Mouse (Mus musculus) liver, postnatal 0 days (tissue): ENCODE results near the gene Itsn1. TPM values are rescaled to one million over a fixed set of nuclear protein-coding genes. Genes with fewer than 3 reads are reported as not detected.
A peak's percentile ranks its signal among the peaks of the same experiment; 100 is the strongest.

Experiments used
- ATAC-seq: fragments of 200-750 bp; cut with Nextera tagmentation; 2 replicates; pipeline ENCODE4 v1.8.0; 2017; ENCODE audit warnings: mild to moderate bottlenecking, moderate library complexity
- DNase-seq: peaks from one replicate; pipeline ENCODE4 v3.0.0-alpha.2; 2016
- H3K27ac ChIP-seq: fragments of 300-500 bp; sonication (generic); 2 replicates; pipeline ENCODE4 v1.5.1; 2014; ENCODE audit warnings: antibody characterized with exemption, moderate library complexity, mild to moderate bottlenecking, low read depth
- H3K27me3 ChIP-seq: fragments of 300-500 bp; sonication (generic); 2 replicates; pipeline ENCODE4 v1.6.1; 2014; ENCODE audit warnings: low read length, control low read depth, mixed read lengths; ENCODE audit not compliant: insufficient read depth
- H3K36me3 ChIP-seq: fragments of 300-500 bp; sonication (generic); replicated peaks from 2 replicates; pipeline ENCODE4 v1.6.1; 2014; ENCODE audit warnings: mild to moderate bottlenecking, control low read depth, low read length, moderate library complexity, mixed read lengths; ENCODE audit not compliant: insufficient read depth
- H3K4me1 ChIP-seq: fragments of 300-500 bp; sonication (generic); 2 replicates; pipeline ENCODE4 v1.6.1; 2014; ENCODE audit warnings: antibody characterized with exemption, mild to moderate bottlenecking, control low read depth; ENCODE audit not compliant: insufficient read depth
- H3K4me2 ChIP-seq: fragments of 300-500 bp; sonication (generic); 2 replicates; pipeline ENCODE4 v1.6.1; 2014; ENCODE audit warnings: low read depth, mild to moderate bottlenecking, low read length, moderate library complexity, mixed read lengths
- H3K4me3 ChIP-seq: fragments of 300-500 bp; sonication (generic); 2 replicates; pipeline ENCODE4 v1.5.1; 2014; ENCODE audit warnings: low read depth, low read length
- H3K9ac ChIP-seq: fragments of 300-500 bp; sonication (generic); replicated peaks from 2 replicates; pipeline ENCODE4 v1.6.1; 2014; ENCODE audit warnings: mild to moderate bottlenecking, moderate library complexity
- H3K9me3 ChIP-seq: fragments of 300-500 bp; sonication (generic); 2 replicates; pipeline ENCODE4 v1.6.1; 2016; ENCODE audit warnings: mild to moderate bottlenecking, control low read depth, low read length, mixed read lengths
- CTCF ChIP-seq: sonication (generic); IDR thresholded peaks from 2 replicates; pipeline ENCODE4 v1.5.1; 2016; ENCODE audit warnings: antibody characterized with exemption, low read depth
- EP300 ChIP-seq: IDR thresholded peaks from 2 replicates; pipeline ENCODE4 v1.6.1; 2016; ENCODE audit warnings: antibody characterized with exemption, low read depth, mild to moderate bottlenecking
- WGBS: fragments of 180-500 bp; shearing (Covaris S2); extraction: QIAGEN DNeasy Blood & Tissue Kit; methylation state at CpG from one replicate; pipeline ENCODE4 v1.1.7; 2014; ENCODE audit not compliant: insufficient replicate concordance; 5-methylcytosine and 5-hydroxymethylcytosine counted together
- polyA plus RNA-seq: library from polyadenylated mRNA; unstranded; fragments of >200 nt; fragmentation: Nextera tagmentation; extraction: Ambion mirVana; gene quantifications from 2 replicates; pipeline ENCODE4 v1.2.1, GENCODE M21; 2015

The Itsn1 gene
- polyA plus RNA-seq, 1 experiment from 2014 or later = 19.7 TPM

DNA sequence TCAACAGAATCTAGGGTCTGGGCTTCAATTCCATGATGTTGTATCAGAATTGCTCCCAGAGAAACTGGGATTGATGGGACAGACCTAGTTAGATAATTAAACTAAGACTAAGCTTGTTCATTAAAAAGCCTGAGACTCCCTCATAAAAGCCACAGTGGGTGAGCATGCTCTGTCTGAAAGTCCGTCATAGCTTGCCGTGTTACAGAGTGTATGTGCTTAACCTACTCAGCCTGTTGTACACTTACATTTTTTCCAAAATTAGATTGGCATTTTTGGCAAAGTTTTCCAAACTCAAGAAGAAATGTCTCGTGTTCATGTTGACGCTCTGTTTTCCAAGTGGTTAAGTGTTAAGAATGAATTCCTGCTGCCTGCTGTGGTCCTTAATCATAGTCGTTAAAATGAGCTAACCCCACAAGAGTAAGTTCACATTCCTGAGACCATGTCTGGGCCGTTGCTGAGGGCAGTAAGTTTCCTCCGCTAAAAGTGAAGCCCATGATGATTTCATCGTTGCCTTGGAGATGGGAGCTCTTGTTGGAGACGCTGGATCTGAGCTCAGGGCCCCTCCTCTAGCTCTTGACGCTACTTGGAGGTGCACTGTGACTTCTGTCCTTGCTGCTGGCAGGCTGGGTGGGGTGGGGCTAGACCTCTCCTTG, 117.1 kb downstream of the Itsn1 start:
- H3K4me3 ChIP-seq = no peak overlapping the region
- DNase-seq (no peak), ATAC-seq (no peak)
- peaks cover 33% of the 10 kb centered on the region for H3K36me3 ChIP-seq
- no peaks in the 10 kb centered on the region for H3K4me1 ChIP-seq
- no peak overlapping the region for H3K9ac ChIP-seq
- TF ChIP-seq CTCF = no peak
- TF ChIP-seq EP300 = no peak
- H3K27ac ChIP-seq = no peak overlapping the region
- H3K9me3 ChIP-seq = no peaks in the 10 kb centered on the region
- H3K27me3 ChIP-seq = no peaks in the 10 kb centered on the region
- 67% methylated on average over 10 of the region's 10 CpGs for WGBS
- H3K4me2 ChIP-seq = no peak overlapping the region

DNA sequence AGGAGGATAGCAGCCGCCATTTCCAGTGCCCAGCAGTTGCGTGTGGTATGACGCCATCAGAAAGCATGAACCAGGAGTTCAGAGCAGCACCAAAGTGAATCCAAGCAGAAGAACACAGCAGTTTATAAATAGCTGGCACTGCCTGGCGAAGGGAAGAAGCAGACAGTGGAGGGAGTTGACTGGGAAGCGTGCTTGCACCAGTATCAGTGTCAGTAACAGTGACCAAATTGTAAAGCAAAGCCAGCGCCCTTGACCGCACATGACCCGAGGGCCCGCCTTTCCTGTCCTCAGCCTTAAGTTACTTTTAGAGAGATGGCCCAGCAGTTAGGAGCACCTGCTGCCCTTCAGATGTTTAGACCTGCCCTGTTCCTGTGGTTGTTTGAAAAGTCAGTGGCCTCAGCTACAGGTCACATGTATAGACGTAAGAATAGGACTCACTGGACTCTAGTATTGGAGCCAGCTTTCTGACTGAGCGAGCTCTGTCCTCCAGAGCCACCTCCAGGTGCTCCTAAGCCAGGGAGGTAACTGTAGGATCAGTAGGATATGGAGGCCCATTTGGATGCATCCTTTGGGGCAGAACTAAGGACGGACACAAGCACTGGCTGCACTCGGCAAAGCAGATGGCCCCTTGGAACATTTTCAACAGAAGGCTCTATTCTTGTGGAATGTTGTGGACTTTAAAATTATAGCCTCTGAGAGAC, 118.6 kb downstream of the Itsn1 start:
- Histone ChIP-seq H3K27ac (0 out of 2 replicates have a peak overlapping the region, but pooled peaks have one; percentile 3), H3K27me3 (no peaks in the 10 kb centered on the region), H3K9ac (no peak overlapping the region), H3K9me3 (no peaks in the 10 kb centered on the region), H3K4me1 (no peaks in the 10 kb centered on the region), H3K4me3 (no peak overlapping the region), H3K4me2 (no peak overlapping the region), H3K36me3 (peaks cover 35% of the 10 kb centered on the region)
- no peak; the same call in 1 of the 2 replicates for ATAC-seq
- WGBS = 85% methylated on average over 13 of the region's 13 CpGs
- no peak for DNase-seq
- TF ChIP-seq EP300 = no peak
- no peak for TF ChIP-seq CTCF

DNA sequence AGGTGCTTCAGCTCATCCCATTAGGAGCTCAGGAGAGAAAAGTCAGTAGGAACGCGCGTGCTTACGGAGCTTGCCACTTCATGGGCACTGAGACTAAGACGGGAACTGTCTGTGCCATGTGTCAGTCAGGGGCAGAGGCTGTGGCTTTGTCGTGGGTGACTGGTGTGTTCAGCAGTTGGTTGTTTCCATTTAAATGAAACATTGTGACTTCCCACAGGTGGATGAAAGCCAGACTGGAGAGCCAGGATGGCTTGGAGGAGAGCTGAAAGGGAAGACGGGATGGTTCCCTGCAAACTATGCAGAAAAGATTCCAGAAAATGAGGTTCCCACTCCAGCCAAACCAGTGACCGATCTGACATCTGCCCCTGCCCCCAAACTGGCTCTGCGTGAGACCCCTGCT, 119.4 kb downstream of the Itsn1 start:
- Histone ChIP-seq H3K9me3 (no peaks in the 10 kb centered on the region), H3K27ac (peak overlapping the region; percentile 58), H3K4me2 (no peak overlapping the region), H3K9ac (no peak overlapping the region), H3K4me3 (no peak overlapping the region), H3K27me3 (no peaks in the 10 kb centered on the region), H3K36me3 (peaks cover 37% of the 10 kb centered on the region), H3K4me1 (no peaks in the 10 kb centered on the region)
- WGBS = 83% methylated on average over 9 of the region's 9 CpGs
- ATAC-seq (no peak), DNase-seq (no peak)
- no peak for TF ChIP-seq EP300
- TF ChIP-seq CTCF = no peak

GRCm38 (mm10) chr16:91848906-91849603, 120.0 kb downstream of the Itsn1 start:
- Histone ChIP-seq H3K36me3 (peaks cover 32% of the 10 kb centered on the region), H3K4me1 (no peaks in the 10 kb centered on the region), H3K4me2 (no peak overlapping the region), H3K27ac (peak overlapping the region; percentile 58), H3K4me3 (no peak overlapping the region), H3K9ac (no peak overlapping the region), H3K9me3 (no peaks in the 10 kb centered on the region), H3K27me3 (no peaks in the 10 kb centered on the region)
- peak; percentile 53 for ATAC-seq
- 74% methylated on average over 7 of the region's 7 CpGs for WGBS
- TF ChIP-seq CTCF = no peak
- peak; percentile 37; the same call in 1 of the 2 replicates for TF ChIP-seq EP300
- no peak for DNase-seq

- H3K4me1 ChIP-seq = no peaks in the 10 kb centered on the region
- 88% methylated on average over 3 of the region's 3 CpGs for WGBS
- no peaks in the 10 kb centered on the region for H3K27me3 ChIP-seq
- no peak overlapping the region for H3K9ac ChIP-seq
- no peak overlapping the region for H3K4me2 ChIP-seq
- ATAC-seq (no peak), DNase-seq (no peak)
- H3K27ac ChIP-seq = no peak overlapping the region
- no peaks in the 10 kb centered on the region for H3K9me3 ChIP-seq
- no peak for TF ChIP-seq CTCF
- no peak for TF ChIP-seq EP300
- H3K4me3 ChIP-seq = no peak overlapping the region
- peaks cover 42% of the 10 kb centered on the region for H3K36me3 ChIP-seq
These were observed 121.1 kb downstream of the Itsn1 start for GRCm38 (mm10) chr16:91850175-91850574.
